Mouse (Mus musculus) stomach, embryonic 16.5 days (tissue): ENCODE measurements around the gene Wdr83os. TPM values are rescaled to one million over a fixed set of nuclear protein-coding genes. Genes with fewer than 3 reads are reported as not detected.

Experiments
- ATAC-seq: fragments of 200-750 bp; cut with Nextera tagmentation; 2 replicates; pipeline ENCODE4 v1.8.0; 2017; ENCODE audit warnings: moderate number of reproducible peaks, moderate TSS enrichment; ENCODE audit not compliant: insufficient read depth, low FRiP score
- H3K27ac ChIP-seq: fragments of 300-500 bp; sonication (generic); 2 replicates; pipeline ENCODE4 v1.5.1; 2014; ENCODE audit warnings: low read length
- H3K27me3 ChIP-seq: fragments of 300-500 bp; sonication (generic); 2 replicates; pipeline ENCODE4 v1.6.1; 2014; ENCODE audit warnings: low read length, control low read depth, mixed read lengths; ENCODE audit not compliant: control insufficient read depth, insufficient read depth
- H3K36me3 ChIP-seq: fragments of 300-500 bp; sonication (generic); 2 replicates; pipeline ENCODE4 v1.6.1; 2014; ENCODE audit warnings: low read length; ENCODE audit not compliant: control insufficient read depth, insufficient read depth
- H3K4me1 ChIP-seq: fragments of 300-500 bp; sonication (generic); 2 replicates; pipeline ENCODE4 v1.6.1; 2014; ENCODE audit warnings: low read length, control low read depth, mixed read lengths; ENCODE audit not compliant: control insufficient read depth, insufficient read depth
- H3K4me2 ChIP-seq: fragments of 300-500 bp; sonication (generic); 2 replicates; pipeline ENCODE4 v1.6.1; 2014; ENCODE audit warnings: low read depth, low read length, mixed read lengths
- H3K4me3 ChIP-seq: fragments of 300-500 bp; sonication (generic); replicated peaks from 2 replicates; pipeline ENCODE4 v1.5.1; 2014; ENCODE audit warnings: mild to moderate bottlenecking, low read length
- H3K9ac ChIP-seq: fragments of 300-500 bp; sonication (generic); 2 replicates; pipeline ENCODE4 v1.6.1; 2014; ENCODE audit warnings: low read length
- H3K9me3 ChIP-seq: fragments of 300-500 bp; sonication (generic); replicated peaks from 2 replicates; pipeline ENCODE4 v1.6.1; 2016; ENCODE audit warnings: low read length, control low read depth; ENCODE audit not compliant: control insufficient read depth
- WGBS: fragments of 180-500 bp; shearing (Covaris S2); extraction: QIAGEN DNeasy Blood & Tissue Kit; methylation state at CpG from one replicate; pipeline ENCODE4 v1.1.7; 2014; 5-methylcytosine and 5-hydroxymethylcytosine counted together
- polyA plus RNA-seq: library from polyadenylated mRNA; unstranded; fragments of >200 nt; fragmentation: Nextera tagmentation; extraction: Ambion mirVana; gene quantifications from 2 replicates; pipeline ENCODE4 v1.2.1, GENCODE M21; 2015

The Wdr83os gene
- polyA plus RNA-seq = 116 and 131 TPM in 2 replicates

DNA sequence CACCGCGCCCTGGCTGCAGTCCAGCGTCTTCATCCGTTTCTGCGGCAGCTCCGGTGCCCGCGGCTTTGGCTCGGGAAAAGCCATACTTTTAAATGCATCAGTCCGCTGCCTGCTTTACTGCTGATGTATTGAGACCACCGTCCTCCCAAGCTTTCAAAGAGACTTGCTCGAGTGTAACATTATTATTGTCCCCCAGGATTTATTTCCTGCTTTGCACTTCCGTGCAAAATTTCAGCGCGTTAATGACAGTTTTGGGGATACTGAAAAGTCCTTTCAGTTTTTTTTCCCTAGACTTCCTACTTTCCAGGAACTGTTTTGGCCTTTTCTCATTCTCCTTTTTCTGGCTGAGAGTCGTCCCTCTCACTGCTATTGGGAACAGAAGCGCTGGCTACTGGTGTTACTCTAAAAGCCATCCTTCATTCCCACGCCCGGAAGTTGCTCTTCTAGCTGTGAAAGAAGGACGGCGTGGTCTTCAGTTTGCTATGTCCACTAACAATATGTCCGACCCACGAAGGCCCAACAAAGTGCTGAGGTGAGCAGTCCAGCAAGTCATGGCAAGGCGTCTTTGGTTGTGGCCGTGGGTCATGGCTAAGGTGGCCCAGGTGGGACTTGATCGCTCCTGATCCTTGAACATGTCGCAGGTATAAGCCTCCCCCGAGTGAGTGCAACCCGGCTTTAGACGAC, at the start of gene Wdr83os:
TSS of gene Wdr83os (plus strand) at position 209 of the 684 bp plus-strand sequence.
- Histone ChIP-seq H3K27me3 (no peaks in the 10 kb centered on the region), H3K36me3 (no peaks in the 10 kb centered on the region), H3K27ac (peak within 1 kb of the TSS; percentile 86), H3K9me3 (no peaks in the 10 kb centered on the region), H3K4me3 (peak within 1 kb of the TSS; percentile 77), H3K4me2 (peak within 1 kb of the TSS; percentile 96), H3K9ac (peak within 1 kb of the TSS; percentile 96), H3K4me1 (peaks cover 25% of the 10 kb centered on the region)
- WGBS = under 1% methylated on average over 30 of the region's 30 CpGs
- ATAC-seq = 0 out of 2 replicates have a peak, but pooled peaks have one; percentile 2

DNA sequence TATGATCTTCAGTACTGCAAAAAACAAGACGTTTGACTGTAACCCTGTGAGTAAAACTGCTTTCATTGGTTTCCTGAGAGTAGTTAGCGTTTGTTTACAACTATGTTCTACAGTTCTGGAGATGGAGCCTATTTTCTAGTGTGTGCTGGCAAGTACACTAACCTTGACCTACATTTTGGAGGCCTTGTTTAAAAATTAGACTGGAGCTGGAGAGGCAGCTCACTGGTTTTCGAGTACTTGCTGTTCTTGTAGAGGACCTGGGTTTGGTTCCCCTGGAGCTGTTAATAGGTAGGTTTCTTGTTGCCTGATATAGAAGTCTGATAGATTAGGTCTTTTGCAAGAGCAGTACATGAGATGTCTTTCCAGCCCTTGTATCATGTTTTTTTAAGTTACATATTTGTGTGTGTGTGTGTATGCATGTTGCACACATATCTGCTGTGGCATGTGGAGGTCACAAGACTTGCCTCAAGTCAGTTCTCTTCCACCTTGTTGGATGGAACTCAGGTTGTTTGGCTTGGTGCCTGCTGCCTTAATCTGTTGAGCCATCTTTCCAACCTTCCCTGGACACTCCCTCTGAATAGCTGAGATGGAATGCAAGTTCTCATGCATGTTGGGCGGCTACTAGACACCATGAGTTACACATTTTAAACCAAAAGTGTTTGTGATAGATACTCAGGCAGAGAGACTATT, 47.8 kb upstream of the Wdr83os start:
- no peaks in the 10 kb centered on the region for H3K9me3 ChIP-seq
- H3K4me1 ChIP-seq = peaks cover 27% of the 10 kb centered on the region
- H3K27me3 ChIP-seq = no peaks in the 10 kb centered on the region
- WGBS = 77% methylated on average over 4 of the region's 4 CpGs
- H3K4me3 ChIP-seq = no peak overlapping the region
- H3K36me3 ChIP-seq = no peaks in the 10 kb centered on the region
- H3K4me2 ChIP-seq = no peak overlapping the region
- no peak overlapping the region for H3K9ac ChIP-seq
- ATAC-seq = no peak
- no peak overlapping the region for H3K27ac ChIP-seq

DNA sequence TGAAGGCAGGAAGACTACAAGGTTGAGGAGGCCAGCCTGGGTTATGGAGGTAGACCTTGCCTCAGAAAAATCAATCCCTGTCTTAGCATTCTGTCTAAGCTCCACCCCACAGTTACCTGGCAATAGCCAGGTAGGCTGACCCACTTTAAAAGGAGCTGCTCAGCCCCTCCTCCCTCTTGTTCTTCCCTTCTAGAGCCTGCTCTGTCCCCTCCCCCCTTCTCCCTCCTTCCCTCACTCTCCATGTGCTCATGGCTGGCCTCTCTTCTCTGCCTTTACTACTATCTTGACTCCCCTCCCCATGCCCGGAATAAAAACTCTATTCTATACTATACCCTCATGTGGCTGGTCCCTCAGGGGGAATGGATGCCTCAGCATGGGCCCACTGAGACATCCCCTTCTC, 46.7 kb upstream of the Wdr83os start:
- H3K9ac ChIP-seq = no peak overlapping the region
- ATAC-seq = no peak
- peaks cover 20% of the 10 kb centered on the region for H3K4me1 ChIP-seq
- H3K27ac ChIP-seq = 0 out of 2 replicates have a peak overlapping the region, but pooled peaks have one; percentile 14
- no peaks in the 10 kb centered on the region for H3K36me3 ChIP-seq
- H3K4me2 ChIP-seq = no peak overlapping the region
- H3K9me3 ChIP-seq = no peaks in the 10 kb centered on the region
- H3K4me3 ChIP-seq = no peak overlapping the region
- WGBS = 71% methylated on average over 1 of the region's 1 CpGs
- no peaks in the 10 kb centered on the region for H3K27me3 ChIP-seq

DNA sequence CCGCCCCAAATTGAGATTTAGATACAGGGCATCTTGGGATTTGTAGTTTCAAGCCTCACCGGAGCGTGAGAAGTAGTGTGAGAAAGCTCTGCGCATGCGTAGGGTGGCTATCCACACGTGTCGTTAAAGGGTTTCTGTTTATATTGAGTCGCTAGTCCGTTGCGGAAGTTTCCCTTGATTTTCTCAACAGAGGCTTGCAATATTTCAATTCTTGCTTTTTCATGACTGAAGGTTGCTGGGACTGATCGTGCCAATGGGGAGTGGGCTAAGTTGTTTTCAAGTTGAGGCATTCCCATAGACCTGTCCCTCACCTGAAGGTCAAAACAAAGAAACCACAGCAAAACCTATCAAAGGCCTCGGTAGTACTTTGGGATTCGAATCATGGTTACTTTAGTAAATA, 45.8 kb upstream of the Wdr83os start:
- Histone ChIP-seq H3K4me2 (peak overlapping the region; percentile 79), H3K9ac (peak overlapping the region; percentile 83), H3K27ac (peak overlapping the region; percentile 97), H3K4me1 (peaks cover 18% of the 10 kb centered on the region), H3K9me3 (no peaks in the 10 kb centered on the region), H3K27me3 (no peaks in the 10 kb centered on the region), H3K36me3 (no peaks in the 10 kb centered on the region), H3K4me3 (peak overlapping the region; percentile 82)
- no peak for ATAC-seq
- 4% methylated on average over 13 of the region's 13 CpGs for WGBS

DNA sequence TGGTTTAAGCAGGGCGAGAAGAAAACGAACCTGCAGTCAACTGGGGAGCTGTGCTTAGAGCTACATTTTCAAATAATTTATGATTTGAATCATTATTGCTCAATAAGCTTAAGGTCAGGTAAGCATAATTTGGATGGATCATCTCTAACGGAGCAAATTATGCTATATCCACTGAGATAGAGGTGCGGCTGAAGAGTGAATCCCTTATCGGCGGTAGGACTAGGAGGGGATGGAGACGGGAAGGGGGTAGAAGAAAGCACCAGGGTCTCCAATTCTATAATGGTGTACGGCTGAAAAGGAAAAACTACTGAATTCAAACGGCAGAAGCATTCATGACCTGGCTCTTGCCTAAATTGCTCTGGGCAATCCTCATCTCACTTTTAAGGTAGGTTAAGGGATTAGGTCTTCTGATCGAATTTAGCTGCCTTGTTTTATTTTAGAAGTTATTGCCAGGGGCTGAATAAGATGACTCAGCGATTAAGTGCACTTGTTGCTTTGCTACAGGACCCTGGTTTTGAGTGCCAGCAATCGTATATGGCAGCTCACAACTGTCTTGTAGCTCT, 45.3 kb upstream of the Wdr83os start:
- Histone ChIP-seq H3K27me3 (no peaks in the 10 kb centered on the region), H3K27ac (peak overlapping the region; percentile 97), H3K9me3 (no peaks in the 10 kb centered on the region), H3K4me3 (peak overlapping the region; percentile 82), H3K4me2 (peak overlapping the region; percentile 79), H3K9ac (peak overlapping the region; percentile 83), H3K36me3 (0 out of 2 replicates have a peak, but pooled peaks cover under 1% of the 10 kb centered on the region), H3K4me1 (peaks cover 18% of the 10 kb centered on the region)
- WGBS = 5% methylated on average over 12 of the region's 12 CpGs
- ATAC-seq = no peak

DNA sequence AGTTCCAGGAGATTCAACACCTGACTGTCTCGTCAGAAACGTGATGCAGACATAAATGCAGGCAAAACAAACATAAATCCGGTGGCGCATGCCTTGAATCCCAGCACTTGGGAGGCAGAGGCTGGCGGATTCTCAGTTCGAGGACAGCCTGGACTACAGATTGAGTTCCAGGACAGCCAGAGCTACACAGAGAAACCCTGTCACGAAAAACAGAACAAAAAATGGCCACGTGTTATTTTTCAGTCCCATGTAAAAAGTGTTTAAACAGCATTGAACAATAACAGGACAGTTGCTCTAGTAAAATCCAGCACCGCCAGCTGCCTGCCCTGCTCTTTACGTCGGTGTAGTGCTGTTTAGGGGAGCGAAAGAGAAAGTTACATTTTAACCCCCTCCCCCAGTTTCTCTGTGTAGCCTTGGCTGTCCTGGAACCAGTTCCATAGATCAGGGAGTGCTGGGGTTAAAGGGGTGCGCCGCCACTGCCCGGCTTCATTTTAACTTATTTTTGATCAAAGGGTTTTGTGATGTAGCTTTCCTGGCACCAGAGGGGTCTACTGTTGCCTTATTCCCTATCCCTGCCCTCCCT, 44.7 kb upstream of the Wdr83os start:
- no peaks in the 10 kb centered on the region for H3K9me3 ChIP-seq
- peak overlapping the region; percentile 79 for H3K4me2 ChIP-seq
- H3K4me1 ChIP-seq = peaks cover 18% of the 10 kb centered on the region
- peak overlapping the region; percentile 83 for H3K9ac ChIP-seq
- H3K27ac ChIP-seq = peak overlapping the region; percentile 97
- no peak for ATAC-seq
- 0 out of 2 replicates have a peak, but pooled peaks cover 5% of the 10 kb centered on the region for H3K36me3 ChIP-seq
- under 1% methylated on average over 15 of the region's 15 CpGs for WGBS
- peak overlapping the region; percentile 82 for H3K4me3 ChIP-seq
- H3K27me3 ChIP-seq = no peaks in the 10 kb centered on the region

DNA sequence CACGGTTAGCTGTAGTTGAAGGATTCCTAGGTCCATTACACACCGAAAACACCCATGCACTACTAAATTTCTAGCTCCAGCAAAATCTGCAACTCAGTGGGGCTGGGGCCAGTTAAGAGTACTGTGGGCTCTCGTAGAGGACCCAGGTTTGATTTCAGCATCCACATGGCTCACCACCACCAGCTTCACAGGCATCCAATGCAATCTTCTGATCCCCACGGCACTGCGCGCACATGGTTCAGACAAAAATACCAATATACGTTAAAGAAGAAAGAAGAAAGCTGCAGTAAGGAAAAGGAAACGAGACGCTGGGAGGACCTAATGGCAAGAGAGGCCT, 44.2 kb upstream of the Wdr83os start:
- peak overlapping the region; percentile 83 for H3K9ac ChIP-seq
- under 1% methylated on average over 9 of the region's 9 CpGs for WGBS
- H3K4me2 ChIP-seq = peak overlapping the region; percentile 79
- H3K36me3 ChIP-seq = peaks cover 10% of the 10 kb centered on the region; the same call in 1 of the 2 replicates
- H3K9me3 ChIP-seq = no peaks in the 10 kb centered on the region
- peak; percentile 11; the same call in 1 of the 2 replicates for ATAC-seq
- peaks cover 18% of the 10 kb centered on the region for H3K4me1 ChIP-seq
- H3K4me3 ChIP-seq = peak overlapping the region; percentile 82
- peak overlapping the region; percentile 97 for H3K27ac ChIP-seq
- H3K27me3 ChIP-seq = no peaks in the 10 kb centered on the region

DNA sequence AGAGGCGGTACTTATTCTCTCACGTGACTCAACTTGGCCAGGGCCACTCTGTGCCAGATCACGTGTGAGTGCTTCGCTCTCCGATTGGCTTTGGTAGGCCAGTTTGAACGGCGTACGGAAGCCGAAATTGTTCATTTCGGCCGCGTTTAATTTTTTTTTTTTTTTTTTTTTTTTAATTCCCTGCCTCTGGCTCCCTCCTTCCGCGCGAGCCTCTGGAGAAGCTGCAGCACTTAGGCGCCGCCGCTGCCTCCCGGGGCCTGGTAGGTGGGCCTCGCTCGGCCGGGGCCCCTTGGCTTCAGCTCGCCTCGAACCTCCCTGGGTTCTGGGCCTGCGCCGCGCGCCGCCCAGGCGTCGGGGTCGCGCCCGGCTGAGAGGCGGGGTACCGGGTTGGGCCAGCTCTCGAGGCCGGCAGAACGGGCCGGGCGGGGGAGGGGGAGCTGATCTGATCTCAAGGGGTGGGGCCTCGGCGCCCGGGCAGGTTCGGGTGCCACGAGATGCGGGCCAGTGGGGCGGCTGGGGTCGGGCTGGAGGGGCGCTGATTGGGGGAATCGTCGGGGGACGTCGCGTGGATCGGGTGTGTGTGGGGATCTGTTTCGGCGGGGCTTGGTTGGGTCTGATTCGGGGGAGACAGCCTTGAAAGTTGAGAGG, 43.7 kb upstream of the Wdr83os start, which contains the start of gene Tnpo2:
TSS of gene Tnpo2 (plus strand) at position 198 of the 648 bp plus-strand sequence.
- peak within 1 kb of the TSS; percentile 93 for H3K9ac ChIP-seq
- no peaks in the 10 kb centered on the region for H3K9me3 ChIP-seq
- H3K27ac ChIP-seq = peak within 1 kb of the TSS; percentile 100
- H3K4me3 ChIP-seq = peak within 1 kb of the TSS; percentile 82
- H3K4me1 ChIP-seq = peaks cover 18% of the 10 kb centered on the region
- under 1% methylated on average over 59 of the region's 59 CpGs for WGBS
- ATAC-seq = peak; percentile 90
- H3K36me3 ChIP-seq = peaks cover 10% of the 10 kb centered on the region; the same call in 1 of the 2 replicates
- H3K27me3 ChIP-seq = no peaks in the 10 kb centered on the region
- H3K4me2 ChIP-seq = peak within 1 kb of the TSS; percentile 79
